Mouse (Mus musculus): ENCODE measurements at regions not wholly inside any gene's neighbourhood (a gene's known extent, or its start where the extent isn't known, plus 50 kb on each side); places are given as distances from the start of the nearest gene placed in this dataset.

DNA sequence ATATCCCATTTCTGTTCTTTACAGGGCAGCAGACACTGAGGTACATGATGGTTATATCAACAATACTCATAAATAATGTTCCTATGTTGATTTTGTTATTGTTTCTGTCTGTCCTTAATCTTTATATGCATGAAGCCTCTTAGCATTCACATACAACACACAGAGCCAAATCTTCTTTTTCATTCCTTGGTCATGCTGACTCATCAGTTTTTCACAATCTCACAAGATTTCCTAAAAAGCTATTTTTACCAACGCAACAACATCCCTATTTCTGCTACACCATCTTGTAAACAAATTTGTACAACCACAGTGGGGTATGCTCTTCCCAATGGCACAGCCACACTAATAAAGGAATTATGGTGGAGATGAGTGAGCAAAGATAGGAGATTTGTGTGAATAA lies 555.1 kb downstream of the Trib2 start:
- in situ Hi-C loops (cut with MboI; ENCODE audit: low pct_ligation_motif_present, low pct_unique_long_range_greater_than_20kb, low sequenced_read_pairs) = no loop called here

DNA sequence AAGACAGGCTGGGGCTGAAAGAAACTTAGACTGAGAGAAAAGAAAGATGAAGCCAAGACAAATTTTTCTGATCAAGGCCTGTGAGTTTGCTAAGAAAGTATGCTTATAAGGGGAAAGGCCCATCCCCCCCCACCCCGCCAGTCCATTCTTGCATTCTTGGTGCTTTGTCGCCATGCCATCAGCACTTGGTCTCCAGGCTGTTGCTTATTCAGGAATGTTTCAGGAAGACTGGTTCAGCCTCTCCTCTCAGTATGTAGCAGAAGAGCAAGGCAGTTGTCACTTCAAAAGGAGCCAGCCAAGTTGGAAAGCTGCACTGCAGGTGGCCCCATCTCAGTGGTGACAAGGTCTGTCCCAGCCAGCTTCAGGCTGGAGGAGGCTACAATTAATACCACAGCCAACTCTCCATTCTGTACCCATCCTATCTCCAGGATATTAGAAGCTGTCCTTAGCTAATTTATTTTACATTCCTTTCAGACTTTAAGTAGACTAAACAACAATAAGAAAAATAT lies 555.8 kb downstream of the Trib2 start:
- no peak for DNase-seq (ENCODE audit: extremely low read depth)
- Histone ChIP-seq H3K4me1 (ENCODE audit: control insufficient read depth in 1 of 2, insufficient read depth in 2 of 2) (no peaks in the 10 kb centered on the region), H3K79me2 (replicated peaks; ENCODE audit: control insufficient read depth, extremely low read depth, insufficient read depth, poor library complexity, severe bottlenecking) (no peaks in the 10 kb centered on the region), H3K4me3 (replicated peaks in 1 of 3; ENCODE audit: low read depth in 2 of 3, low read length in 2 of 3, poor library complexity in 1 of 3) (no peak overlapping the region), H3K36me3 (replicated peaks in 1 of 2; ENCODE audit: control insufficient read depth in 1 of 2, insufficient read depth in 1 of 2, low read length in 1 of 2) (no peaks in the 10 kb centered on the region), H3K27me3 (replicated peaks) (no peaks in the 10 kb centered on the region), H3K27ac (ENCODE audit: insufficient read depth, low read depth) (no peak overlapping the region), H3K4me2 (ENCODE audit: insufficient read depth, low read depth, poor library complexity, severe bottlenecking) (no peak overlapping the region), H3K9ac (ENCODE audit: insufficient read depth, low read depth) (no peak overlapping the region), H3K9me3 (replicated peaks; ENCODE audit: low read length) (no peaks in the 10 kb centered on the region)
- TF ChIP-seq KAT2A (IDR thresholded peaks at IDR 0.05; ENCODE audit: insufficient replicate concordance, low read length) = no peak
- no peak for TF ChIP-seq ZKSCAN1 (IDR thresholded peaks at IDR 0.05; ENCODE audit: borderline replicate concordance, low read depth, low read length)
- no peak for TF ChIP-seq ETS1 (conservative IDR thresholded peaks at IDR 0.05; ENCODE audit: low read depth, low read length)
- TF ChIP-seq UBTF (IDR thresholded peaks at IDR 0.05; ENCODE audit: low read depth, low read length) = no peak
- no peak for TF ChIP-seq TCF12 (IDR thresholded peaks at IDR 0.05; ENCODE audit: low read depth, low read length)
- no peak for TF ChIP-seq USF1 (IDR thresholded peaks at IDR 0.05; ENCODE audit: low read depth, low read length)
- TF ChIP-seq ZMIZ1 (IDR thresholded peaks at IDR 0.05; ENCODE audit: low read depth, low read length) = no peak
- no peak for TF ChIP-seq NELFE (IDR thresholded peaks at IDR 0.05; ENCODE audit: low read depth, low read length)
- no peak for TF ChIP-seq ZNF384 (IDR thresholded peaks at IDR 0.05; ENCODE audit: low read depth, low read length)
- no peak for TF ChIP-seq IRF4 (IDR thresholded peaks at IDR 0.05; ENCODE audit: low read depth, low read length)
- no peak for TF ChIP-seq TBP (conservative IDR thresholded peaks at IDR 0.05; ENCODE audit: low read depth, low read length)
- no peak for TF ChIP-seq JUN (IDR thresholded peaks at IDR 0.05; ENCODE audit: insufficient read depth, low read depth, low read length)
- TF ChIP-seq POLR2A (IDR thresholded peaks at IDR 0.05; ENCODE audit: low read depth, low read length) = no peak
- TF ChIP-seq USF2 (conservative IDR thresholded peaks at IDR 0.05; ENCODE audit: low read depth, low read length) = no peak
- no peak for TF ChIP-seq SIN3A (IDR thresholded peaks at IDR 0.05; ENCODE audit: low read length)
- TF ChIP-seq MAFK (IDR thresholded peaks at IDR 0.05; ENCODE audit: insufficient replicate concordance, low read length) = no peak
- no peak for TF ChIP-seq RCOR1 (conservative IDR thresholded peaks at IDR 0.05; ENCODE audit: low read depth, low read length)
- in situ Hi-C loops (cut with MboI; ENCODE audit: low pct_ligation_motif_present, low pct_unique_long_range_greater_than_20kb, low sequenced_read_pairs) = no loop called here
- dilution Hi-C loops (cut with MboI; ENCODE audit: extremely low pct_ligation_motif_present, extremely low pct_unique_long_range_greater_than_20kb, low sequenced_read_pairs) = no loop called here

More for the DNA sequence above, 555.1 kb downstream of the Trib2 start:
- Histone ChIP-seq H3K27me3 (replicated peaks) (no peaks in the 10 kb centered on the region), H3K9ac (ENCODE audit: insufficient read depth, low read depth) (no peak overlapping the region), H3K4me3 (replicated peaks in 1 of 3; ENCODE audit: low read depth in 2 of 3, low read length in 2 of 3, poor library complexity in 1 of 3) (no peak overlapping the region), H3K4me1 (ENCODE audit: control insufficient read depth in 1 of 2, insufficient read depth in 2 of 2) (no peaks in the 10 kb centered on the region), H3K36me3 (replicated peaks in 1 of 2; ENCODE audit: control insufficient read depth in 1 of 2, insufficient read depth in 1 of 2, low read length in 1 of 2) (no peaks in the 10 kb centered on the region), H3K79me2 (replicated peaks; ENCODE audit: control insufficient read depth, extremely low read depth, insufficient read depth, poor library complexity, severe bottlenecking) (no peaks in the 10 kb centered on the region), H3K4me2 (ENCODE audit: insufficient read depth, low read depth, poor library complexity, severe bottlenecking) (no peak overlapping the region), H3K27ac (ENCODE audit: insufficient read depth, low read depth) (no peak overlapping the region), H3K9me3 (replicated peaks; ENCODE audit: low read length) (no peaks in the 10 kb centered on the region)
- dilution Hi-C loops (cut with MboI; ENCODE audit: extremely low pct_ligation_motif_present, extremely low pct_unique_long_range_greater_than_20kb, low sequenced_read_pairs) = no loop called here
- TF ChIP-seq MAFK (IDR thresholded peaks at IDR 0.05; ENCODE audit: insufficient replicate concordance, low read length) (peak; percentile 91), KAT2A (IDR thresholded peaks at IDR 0.05; ENCODE audit: insufficient replicate concordance, low read length) (no peak), ZMIZ1 (IDR thresholded peaks at IDR 0.05; ENCODE audit: low read depth, low read length) (no peak)
- no peak for DNase-seq (ENCODE audit: extremely low read depth)
